In the genomic region with DNA sequence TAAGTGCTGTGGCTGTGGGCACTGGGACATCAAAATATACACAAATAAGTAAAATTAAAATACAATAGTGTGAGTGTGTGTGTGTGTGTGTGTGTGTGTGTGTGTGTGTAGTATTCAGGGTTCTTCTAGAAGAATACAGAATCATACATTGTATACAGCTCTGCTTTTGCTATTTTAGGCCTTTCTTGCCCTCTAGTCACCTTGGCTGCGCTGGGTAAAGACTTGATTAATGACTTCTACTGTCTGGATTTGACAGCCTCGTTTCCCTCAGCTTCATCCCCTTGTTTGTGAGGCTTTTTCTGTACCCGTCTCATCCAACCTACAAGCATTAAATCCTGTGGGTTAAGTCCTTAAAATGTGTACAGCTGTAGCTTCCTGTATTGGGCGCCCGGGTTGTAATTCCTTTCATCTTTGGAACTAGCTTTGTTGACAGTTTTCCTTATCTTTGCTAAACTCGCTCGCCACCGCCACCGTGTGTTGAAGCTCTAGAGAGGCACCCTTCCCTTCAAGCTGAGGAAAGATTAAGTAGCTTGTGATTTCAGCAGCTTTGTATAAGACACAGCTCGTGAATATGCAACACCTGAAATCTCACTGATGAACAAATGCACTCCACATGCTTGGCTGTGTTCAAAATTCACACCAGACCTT, we compare ENCODE assay signal across 7 mouse cellular contexts. TPM values are rescaled to one million over a fixed set of nuclear protein-coding genes. Genes with fewer than 3 reads are reported as not detected.
DNase-seq lines count a peak whose midpoint lies in the region; ATAC-seq and TF ChIP-seq lines count a peak whose summit lies in the region.

No protein-coding gene starts in this region.

- no peak for TF ChIP-seq POLR2A in brain, embryonic 14.5 days (IDR thresholded peaks at IDR 0.05; ENCODE audit: borderline replicate concordance, extremely low read depth, insufficient read depth, insufficient read length, poor library complexity, severe bottlenecking)
- TF ChIP-seq POLR2A in lung, adult 2 months (IDR thresholded peaks at IDR 0.05; ENCODE audit: borderline replicate concordance, extremely low read depth, low read depth, low read length) = no peak

- no peak overlapping the region for H3K4me3 ChIP-seq in lung, adult 2 months (replicated peaks; ENCODE audit: extremely low read depth, low read depth, low read length)

- ATAC-seq in neutrophil, adult 5-6 weeks (ENCODE audit: extremely low read depth, insufficient number of reproducible peaks, low FRiP score, poor library complexity, severe bottlenecking) = peak; percentile 41; the same call in 1 of the 2 replicates

- peak; percentile 71; the same call in 1 of the 2 replicates for TF ChIP-seq CTCF in brain, embryonic 14.5 days (IDR thresholded peaks at IDR 0.05; ENCODE audit: borderline replicate concordance, extremely low read depth, insufficient read depth, insufficient read length)
- peak; percentile 81 for TF ChIP-seq CTCF in lung, adult 2 months (IDR thresholded peaks at IDR 0.05; ENCODE audit: insufficient read depth, low read length)

- DNase-seq in 416B (ENCODE audit: low read depth) = peak; percentile 44
- DNase-seq in CD4-positive, CD25-positive, alpha-beta regulatory T cell, adult 2 months (ENCODE audit: low read depth, low spot score) = peak; percentile 65
- peak; percentile 76 for DNase-seq in brain, embryonic 14.5 days (ENCODE audit: low read depth)
- peak; percentile 16 for DNase-seq in heart, adult 8-10 months (ENCODE audit: low spot score)
- peak; percentile 40 for DNase-seq in kidney, adult 9 months
- DNase-seq in lung, adult 2 months = peak; percentile 64

- no peaks in the 10 kb centered on the region for H3K4me1 ChIP-seq in lung, adult 2 months (ENCODE audit: control insufficient read depth, insufficient read depth, low read length)

- WGBS in lung, adult 2 months = 12% methylated on average over 10 of the region's 10 CpGs

RNA-seq across cellular contexts. Expression of a gene that starts 9.6 kb away (rescaled TPM):
- 3.2 and 3.6 TPM in 2 replicates for polyA plus RNA-seq in brain, embryonic 14.5 days (2012; rRNA removed)
- 10 to 100 TPM; 40.0 to 42.6 (median 41.4) TPM for total RNA-seq in heart, adult 8-10 months (2022)
- polyA plus RNA-seq in lung, adult 2 months (2012; rRNA removed) = 1.4 and 2.4 TPM in 2 replicates
- total RNA-seq in neutrophil, adult 5-6 weeks (2017) = 5.0 and 6.6 TPM in 2 replicates

RNA-seq across cellular contexts. Expression of a gene that starts 54.4 kb away (rescaled TPM):
- 58.3 and 69.3 TPM in 2 replicates for polyA plus RNA-seq in brain, embryonic 14.5 days (2012; rRNA removed)
- 10 to 100 TPM; 17.8 to 20.6 (median 19.2) TPM for total RNA-seq in heart, adult 8-10 months (2022)
- 18.0 and 20.7 TPM in 2 replicates for polyA plus RNA-seq in lung, adult 2 months (2012; rRNA removed)
- total RNA-seq in neutrophil, adult 5-6 weeks (2017) = 90.2 and 94.5 TPM in 2 replicates

Comparison
In these comparisons a context has a peak if more than half of its experiments do, and no peak if none do; other contexts are left out.
1. DNase-seq: peak in every context shown above with its lines; median percentile 76 in brain, embryonic 14.5 days; 65 in CD4-positive, CD25-positive, alpha-beta regulatory T cell, adult 2 months; 64 in lung, adult 2 months; 44 in 416B; 40 in kidney, adult 9 months; 16 in heart, adult 8-10 months.